10 mouse cellular contexts compared by ENCODE assay signal in the genomic region with DNA sequence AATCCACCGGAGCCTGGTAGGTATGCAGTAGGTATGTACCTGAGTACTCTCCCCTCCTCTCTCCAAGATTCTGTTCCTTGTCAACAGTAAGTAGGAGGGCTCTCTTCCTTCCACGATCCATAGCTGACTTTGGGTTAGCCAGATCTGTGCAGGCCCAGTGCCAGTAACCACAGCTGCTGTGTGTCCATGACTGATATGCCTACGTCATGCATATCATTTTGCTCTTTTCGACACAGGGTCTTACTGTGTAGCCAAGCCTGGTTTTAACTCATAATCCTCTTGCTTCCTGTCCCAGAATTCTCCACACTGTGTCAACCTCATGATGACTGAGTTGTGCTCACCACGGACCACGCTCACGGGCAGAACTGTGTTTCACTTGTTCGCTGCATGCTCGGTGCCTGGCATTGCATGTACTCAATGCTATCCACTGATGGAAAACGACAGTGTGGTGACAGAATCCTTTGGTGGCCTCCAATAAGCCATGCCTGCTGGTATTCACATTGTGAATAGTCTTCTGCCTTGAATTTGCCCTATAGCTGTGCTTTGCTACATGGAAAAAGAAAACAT. TPM values are rescaled to one million over a fixed set of nuclear protein-coding genes. Genes with fewer than 3 reads are reported as not detected.
DNase-seq lines count a peak whose midpoint lies in the region; ATAC-seq and TF ChIP-seq lines count a peak whose summit lies in the region.
"Had no signal": no experiment of that assay in that cellular context is flagged by ENCODE, and none has a peak within 500 bp of the region (broad histone marks: within the 10 kb centered on the region; RNA-seq: fewer than 3 reads in every experiment).

No protein-coding gene starts in this region.

- H3K36me3 ChIP-seq in heart, embryonic 12.5 days: 0 out of 2 replicates have a peak, but pooled peaks cover 3% of the 10 kb centered on the region
- no peaks in the 10 kb centered on the region for H3K36me3 ChIP-seq in lung, embryonic 15.5 days
- peaks cover 11% of the 10 kb centered on the region for H3K36me3 ChIP-seq in limb, embryonic 15.5 days
- H3K36me3 ChIP-seq in stomach, embryonic 14.5 days (ENCODE audit: control insufficient read depth, insufficient read depth, low read length): no peaks in the 10 kb centered on the region; the same call in 1 of the 2 replicates
- H3K36me3 ChIP-seq: hindbrain, embryonic 15.5 days had no signal

- no peaks in the 10 kb centered on the region for H3K9me3 ChIP-seq in heart, embryonic 12.5 days (replicated peaks)
- no peaks in the 10 kb centered on the region for H3K9me3 ChIP-seq in lung, embryonic 15.5 days
- no peaks in the 10 kb centered on the region for H3K9me3 ChIP-seq in limb, embryonic 15.5 days
- H3K9me3 ChIP-seq in stomach, embryonic 14.5 days (ENCODE audit: control insufficient read depth, low read depth, low read length): no peaks in the 10 kb centered on the region
- H3K9me3 ChIP-seq: hindbrain, embryonic 15.5 days had no signal

- no peak overlapping the region for H3K4me3 ChIP-seq in heart, embryonic 12.5 days
- H3K4me3 ChIP-seq in lung, embryonic 15.5 days: no peak overlapping the region
- no peak overlapping the region for H3K4me3 ChIP-seq in lung, adult 2 months (replicated peaks; ENCODE audit: extremely low read depth, low read depth, low read length)
- H3K4me3 ChIP-seq in limb, embryonic 15.5 days: no peak overlapping the region
- no peak overlapping the region for H3K4me3 ChIP-seq in stomach, embryonic 14.5 days (ENCODE audit: low read depth, low read length)
- H3K4me3 ChIP-seq: hindbrain, embryonic 15.5 days had no signal

- H3K4me2 ChIP-seq in heart, embryonic 12.5 days: no peak overlapping the region
- no peak overlapping the region for H3K4me2 ChIP-seq in lung, embryonic 15.5 days
- no peak overlapping the region for H3K4me2 ChIP-seq in limb, embryonic 15.5 days
- H3K4me2 ChIP-seq in stomach, embryonic 14.5 days (replicated peaks; ENCODE audit: low read depth, low read length): no peak overlapping the region
- H3K4me2 ChIP-seq: hindbrain, embryonic 15.5 days had no signal

- no peaks in the 10 kb centered on the region for H3K27me3 ChIP-seq in heart, embryonic 12.5 days (replicated peaks)
- H3K27me3 ChIP-seq in lung, embryonic 15.5 days: no peaks in the 10 kb centered on the region
- no peaks in the 10 kb centered on the region for H3K27me3 ChIP-seq in limb, embryonic 15.5 days
- H3K27me3 ChIP-seq in stomach, embryonic 14.5 days (ENCODE audit: control insufficient read depth, insufficient read depth, low read length): no peaks in the 10 kb centered on the region
- H3K27me3 ChIP-seq: hindbrain, embryonic 15.5 days had no signal

- 0 out of 2 replicates have a peak, but pooled peaks have one; percentile 34 for ATAC-seq in heart, embryonic 12.5 days (ENCODE audit: insufficient number of reproducible peaks, low FRiP score)
- peak; percentile 88 for ATAC-seq in lung, embryonic 15.5 days (ENCODE audit: borderline replicate concordance, extremely low read depth, low FRiP score, low TSS enrichment)
- peak; percentile 59; the same call in 1 of the 2 replicates for ATAC-seq in limb, embryonic 15.5 days (ENCODE audit: insufficient number of reproducible peaks, low FRiP score, low TSS enrichment, low read depth)
- ATAC-seq in stomach, embryonic 14.5 days (ENCODE audit: insufficient number of reproducible peaks, insufficient read depth, low FRiP score, low read depth): peak; percentile 72
- ATAC-seq: forebrain, embryonic 14.5 days had no signal

- H3K9ac ChIP-seq in heart, embryonic 12.5 days: no peak overlapping the region
- H3K9ac ChIP-seq in lung, embryonic 15.5 days: no peak overlapping the region
- H3K9ac ChIP-seq in limb, embryonic 15.5 days: no peak overlapping the region
- H3K9ac ChIP-seq in stomach, embryonic 14.5 days (replicated peaks; ENCODE audit: low read depth, low read length): no peak overlapping the region
- H3K9ac ChIP-seq: hindbrain, embryonic 15.5 days had no signal

- 65% methylated on average over 10 of the region's 10 CpGs for WGBS in heart, embryonic 12.5 days
- WGBS in lung, embryonic 15.5 days: 67% methylated on average over 10 of the region's 10 CpGs
- 68% methylated on average over 10 of the region's 10 CpGs for WGBS in lung, adult 2 months
- 79% methylated on average over 10 of the region's 10 CpGs for WGBS in limb, embryonic 15.5 days
- WGBS in stomach, embryonic 14.5 days: 71% methylated on average over 10 of the region's 10 CpGs

- H3K4me1 ChIP-seq in heart, embryonic 12.5 days (replicated peaks): peaks cover 24% of the 10 kb centered on the region
- peaks cover 22% of the 10 kb centered on the region; the same call in 1 of the 2 replicates for H3K4me1 ChIP-seq in lung, embryonic 15.5 days
- no peaks in the 10 kb centered on the region for H3K4me1 ChIP-seq in lung, adult 2 months (ENCODE audit: control insufficient read depth, insufficient read depth, low read length)
- H3K4me1 ChIP-seq in limb, embryonic 15.5 days: peaks cover 16% of the 10 kb centered on the region
- H3K4me1 ChIP-seq in stomach, embryonic 14.5 days (ENCODE audit: control insufficient read depth, insufficient read depth, low read length): peaks cover 9% of the 10 kb centered on the region; the same call in 1 of the 2 replicates
- H3K4me1 ChIP-seq: hindbrain, embryonic 15.5 days had no signal

- TF ChIP-seq POLR2A in lung, adult 2 months (IDR thresholded peaks at IDR 0.05; ENCODE audit: borderline replicate concordance, extremely low read depth, low read depth, low read length): no peak

- no peak for TF ChIP-seq CTCF in lung, adult 2 months (IDR thresholded peaks at IDR 0.05; ENCODE audit: insufficient read depth, low read length)

- DNase-seq in heart, adult 9 months (ENCODE audit: low spot score in 2 of 2): no peak
- no peak for DNase-seq in lung, adult 2 months
- DNase-seq in cerebellum, adult 9-11 months: no peak
- DNase-seq in left cerebral cortex, postnatal 10 days (ENCODE audit: extremely low spot score in 1 of 2, low spot score in 2 of 2): no peak

- intact Hi-C loops in left cerebral cortex, postnatal 10 days (cut with DNase I): no loop called here

- H3K27ac ChIP-seq in heart, embryonic 12.5 days (ENCODE audit: poor library complexity, severe bottlenecking): peak overlapping the region; percentile 29; the same call in 1 of the 2 replicates
- no peak overlapping the region for H3K27ac ChIP-seq in lung, embryonic 15.5 days
- H3K27ac ChIP-seq in limb, embryonic 15.5 days: peak overlapping the region; percentile 6
- H3K27ac ChIP-seq in stomach, embryonic 14.5 days (ENCODE audit: low read length): no peak overlapping the region
- H3K27ac ChIP-seq: hindbrain, embryonic 15.5 days had no signal

RNA-seq across cellular contexts. Expression of a gene that starts 26.6 kb away (rescaled TPM):
- 7.3 and 8.2 TPM in 2 replicates for polyA plus RNA-seq in heart, embryonic 12.5 days (2016; fragmentation: Nextera tagmentation; extraction: Ambion mirVana)
- 8.3 and 10.2 TPM in 2 replicates for polyA plus RNA-seq in lung, embryonic 15.5 days (2015; fragmentation: Nextera tagmentation; extraction: Ambion mirVana)
- 23.1 and 23.8 TPM in 2 replicates for polyA plus RNA-seq in lung, adult 2 months (2012; rRNA removed)
- polyA plus RNA-seq in limb, embryonic 15.5 days (2015; fragmentation: Nextera tagmentation; extraction: Ambion mirVana): 15.1 TPM in 2 replicates
- polyA plus RNA-seq in stomach, embryonic 14.5 days (2014; fragmentation: Nextera tagmentation; extraction: Ambion mirVana): 11.5 and 12.0 TPM in 2 replicates
- total RNA-seq in left cerebral cortex, postnatal 10 days (2021): 1 to 10 TPM; 7.5 to 7.9 TPM

Comparison
In these comparisons a context has a peak if more than half of its experiments do, and no peak if none do; other contexts are left out.
1. ATAC-seq: peak in every context shown above with its lines; median percentile 88 in lung, embryonic 15.5 days; 72 in stomach, embryonic 14.5 days; 59 in limb, embryonic 15.5 days; 34 in heart, embryonic 12.5 days.
2. H3K27ac ChIP-seq: peak in heart, embryonic 12.5 days (single experiment) and limb, embryonic 15.5 days (single experiment); none in lung, embryonic 15.5 days (single experiment) and stomach, embryonic 14.5 days (single experiment).